Mouse (Mus musculus) duodenum, adult 2 months (tissue): ENCODE measurements around the gene Cep44. TPM values are rescaled to one million over a fixed set of nuclear protein-coding genes. Genes with fewer than 3 reads are reported as not detected.

ENCODE experiments used
- polyA plus RNA-seq: library from polyadenylated mRNA; depleted of rRNA; stranded (reverse); fragments of >200 nt; gene quantifications from 2 replicates; pipeline ENCODE4 v1.2.3, GENCODE M21; 2012; ENCODE audit warnings: low replicate concordance; rRNA removed

Gene Cep44
- 1.1 and 2.5 TPM in 2 replicates for polyA plus RNA-seq

GRCm38 (mm10) chr8:56550558-56551360 lies at the start of gene Cep44, which contains the start of gene Fbxo8:
Gene Cep44 (minus strand): TSS chr8:56551047.
Gene Fbxo8 (plus strand): TSS chr8:56551090.

Other genes with a start within 250 kb of the Cep44 start
- gene Fbxo8, start within 50 bp of the Cep44 start, polyA plus RNA-seq: 38.1 and 96.8 TPM in 2 replicates